Mouse (Mus musculus): ENCODE data around the gene Slc41a2. TPM values are rescaled to one million over a fixed set of nuclear protein-coding genes. Genes with fewer than 3 reads are reported as not detected.

The Slc41a2 gene
- total and polyA plus RNA-seq, 3 experiments = 0.05 TPM; not detected in 2

- Histone ChIP-seq H3K9me3 (replicated peaks) (no peaks in the 10 kb centered on the region), H3K4me1 (ENCODE audit: insufficient read depth, low read depth, low read length) (no peaks in the 10 kb centered on the region), H3K27me3 (ENCODE audit: insufficient read depth, low read length) (peaks cover 21% of the 10 kb centered on the region), H3K4me3 (ENCODE audit: low read depth, low read length) (no peak overlapping the region), H3K36me3 (replicated peaks) (no peaks in the 10 kb centered on the region)
- TF ChIP-seq POLR2AphosphoS5 (IDR thresholded peaks at IDR 0.05; ENCODE audit: insufficient replicate concordance, low read depth, low read length) (no peak), GATA1 (IDR thresholded peaks at IDR 0.05; ENCODE audit: borderline replicate concordance, low read length) (no peak), GATA2 (IDR thresholded peaks at IDR 0.05; ENCODE audit: borderline replicate concordance, low read depth, low read length) (no peak), CTCF (IDR thresholded peaks at IDR 0.05; ENCODE audit: low read depth, low read length) (no peak), TAL1 (conservative IDR thresholded peaks at IDR 0.05; ENCODE audit: low read depth, low read length) (no peak)
- ATAC-seq (ENCODE audit: extremely low read depth, insufficient number of reproducible peaks, low FRiP score, poor library complexity, severe bottlenecking) = no peak
- DNase-seq (ENCODE audit: low spot score) = no peak
Observed at GRCm38 (mm10) chr10:83264680-83265079, 73.0 kb downstream of the Slc41a2 start.

- H3K4me1 ChIP-seq (ENCODE audit: insufficient read depth, low read depth, low read length) = no peaks in the 10 kb centered on the region
- H3K27me3 ChIP-seq (ENCODE audit: insufficient read depth, low read length) = peaks cover 22% of the 10 kb centered on the region
- ATAC-seq (ENCODE audit: extremely low read depth, insufficient number of reproducible peaks, low FRiP score, poor library complexity, severe bottlenecking) = no peak
- TF ChIP-seq GATA1 (IDR thresholded peaks at IDR 0.05; ENCODE audit: borderline replicate concordance, low read length) (no peak), TAL1 (conservative IDR thresholded peaks at IDR 0.05; ENCODE audit: low read depth, low read length) (no peak), POLR2AphosphoS5 (IDR thresholded peaks at IDR 0.05; ENCODE audit: insufficient replicate concordance, low read depth, low read length) (no peak), CTCF (IDR thresholded peaks at IDR 0.05; ENCODE audit: low read depth, low read length) (no peak), GATA2 (IDR thresholded peaks at IDR 0.05; ENCODE audit: borderline replicate concordance, low read depth, low read length) (no peak)
- H3K4me3 ChIP-seq (ENCODE audit: low read depth, low read length) = no peak overlapping the region
- DNase-seq (ENCODE audit: low spot score) = no peak
- no peaks in the 10 kb centered on the region for H3K36me3 ChIP-seq (replicated peaks)
- no peaks in the 10 kb centered on the region for H3K9me3 ChIP-seq (replicated peaks)
Observed at GRCm38 (mm10) chr10:83264056-83264455, 73.6 kb downstream of the Slc41a2 start.

GRCm38 (mm10) chr10:83261264-83261663 is 76.4 kb downstream of the Slc41a2 start:
- H3K36me3 ChIP-seq (replicated peaks) = no peaks in the 10 kb centered on the region
- TF ChIP-seq GATA1 (IDR thresholded peaks at IDR 0.05; ENCODE audit: borderline replicate concordance, low read length) (no peak), CTCF (IDR thresholded peaks at IDR 0.05; ENCODE audit: low read depth, low read length) (no peak), GATA2 (IDR thresholded peaks at IDR 0.05; ENCODE audit: borderline replicate concordance, low read depth, low read length) (no peak), POLR2AphosphoS5 (IDR thresholded peaks at IDR 0.05; ENCODE audit: insufficient replicate concordance, low read depth, low read length) (no peak), TAL1 (conservative IDR thresholded peaks at IDR 0.05; ENCODE audit: low read depth, low read length) (no peak)
- no peak overlapping the region for H3K4me3 ChIP-seq (ENCODE audit: low read depth, low read length)

GRCm38 (mm10) chr10:83251377-83251776 is 86.3 kb downstream of the Slc41a2 start:
- ATAC-seq (ENCODE audit: extremely low read depth, insufficient number of reproducible peaks, low FRiP score, poor library complexity, severe bottlenecking) (no peak), DNase-seq (ENCODE audit: low spot score) (no peak)
- no peaks in the 10 kb centered on the region for H3K9me3 ChIP-seq (replicated peaks)
- TF ChIP-seq CTCF (IDR thresholded peaks at IDR 0.05; ENCODE audit: low read depth, low read length) (peak; percentile 29; the same call in 1 of the 2 replicates), GATA2 (IDR thresholded peaks at IDR 0.05; ENCODE audit: borderline replicate concordance, low read depth, low read length) (no peak), POLR2AphosphoS5 (IDR thresholded peaks at IDR 0.05; ENCODE audit: insufficient replicate concordance, low read depth, low read length) (no peak)
- H3K27me3 ChIP-seq (ENCODE audit: insufficient read depth, low read length) = peaks cover 21% of the 10 kb centered on the region
- H3K4me1 ChIP-seq (ENCODE audit: insufficient read depth, low read depth, low read length) = no peaks in the 10 kb centered on the region; the same call in 1 of the 2 replicates
- no peaks in the 10 kb centered on the region for H3K36me3 ChIP-seq (replicated peaks)
- no peak overlapping the region for H3K4me3 ChIP-seq (ENCODE audit: low read depth, low read length)

More at GRCm38 (mm10) chr10:83261264-83261663, 76.4 kb downstream of the Slc41a2 start:
- H3K27me3 ChIP-seq (ENCODE audit: insufficient read depth, low read length) = peaks cover 21% of the 10 kb centered on the region
- DNase-seq (ENCODE audit: low spot score) (no peak), ATAC-seq (ENCODE audit: extremely low read depth, insufficient number of reproducible peaks, low FRiP score, poor library complexity, severe bottlenecking) (no peak)
- no peaks in the 10 kb centered on the region for H3K4me1 ChIP-seq (ENCODE audit: insufficient read depth, low read depth, low read length)
- no peaks in the 10 kb centered on the region for H3K9me3 ChIP-seq (replicated peaks)

- Histone ChIP-seq H3K4me3 (ENCODE audit: low read depth, low read length) (no peak overlapping the region), H3K36me3 (replicated peaks) (no peaks in the 10 kb centered on the region), H3K4me1 (ENCODE audit: insufficient read depth, low read depth, low read length) (no peaks in the 10 kb centered on the region; the same call in 1 of the 2 replicates), H3K9me3 (replicated peaks) (no peaks in the 10 kb centered on the region), H3K27me3 (ENCODE audit: insufficient read depth, low read length) (peaks cover 31% of the 10 kb centered on the region)
- TF ChIP-seq GATA1 (IDR thresholded peaks at IDR 0.05; ENCODE audit: borderline replicate concordance, low read length) (no peak), GATA2 (IDR thresholded peaks at IDR 0.05; ENCODE audit: borderline replicate concordance, low read depth, low read length) (no peak), POLR2AphosphoS5 (IDR thresholded peaks at IDR 0.05; ENCODE audit: insufficient replicate concordance, low read depth, low read length) (no peak), TAL1 (conservative IDR thresholded peaks at IDR 0.05; ENCODE audit: low read depth, low read length) (no peak), CTCF (IDR thresholded peaks at IDR 0.05; ENCODE audit: low read depth, low read length) (no peak)
- ATAC-seq (ENCODE audit: extremely low read depth, insufficient number of reproducible peaks, low FRiP score, poor library complexity, severe bottlenecking) (no peak), DNase-seq (ENCODE audit: low spot score) (no peak)
Observed at GRCm38 (mm10) chr10:83248036-83248435, 89.6 kb downstream of the Slc41a2 start.

- H3K4me1 ChIP-seq (ENCODE audit: insufficient read depth, low read depth, low read length) = no peaks in the 10 kb centered on the region; the same call in 1 of the 2 replicates
- H3K36me3 ChIP-seq (replicated peaks) = no peaks in the 10 kb centered on the region
- DNase-seq (ENCODE audit: low spot score) = no peak
- peaks cover 44% of the 10 kb centered on the region for H3K27me3 ChIP-seq (ENCODE audit: insufficient read depth, low read length)
- no peak for TF ChIP-seq TAL1 (conservative IDR thresholded peaks at IDR 0.05; ENCODE audit: low read depth, low read length)
- TF ChIP-seq CTCF (IDR thresholded peaks at IDR 0.05; ENCODE audit: low read depth, low read length) = no peak
- ATAC-seq (ENCODE audit: extremely low read depth, insufficient number of reproducible peaks, low FRiP score, poor library complexity, severe bottlenecking) = no peak
- H3K4me3 ChIP-seq (ENCODE audit: low read depth, low read length) = no peak overlapping the region
- H3K9me3 ChIP-seq (replicated peaks) = no peaks in the 10 kb centered on the region
Observed at GRCm38 (mm10) chr10:83245720-83246119, 92.0 kb downstream of the Slc41a2 start.

GRCm38 (mm10) chr10:83244131-83244530 is 93.6 kb downstream of the Slc41a2 start:
- DNase-seq (ENCODE audit: low spot score) (no peak), ATAC-seq (ENCODE audit: extremely low read depth, insufficient number of reproducible peaks, low FRiP score, poor library complexity, severe bottlenecking) (no peak)
- H3K4me3 ChIP-seq (ENCODE audit: low read depth, low read length) = no peak overlapping the region
- peaks cover 40% of the 10 kb centered on the region for H3K27me3 ChIP-seq (ENCODE audit: insufficient read depth, low read length)
- TF ChIP-seq GATA2 (IDR thresholded peaks at IDR 0.05; ENCODE audit: borderline replicate concordance, low read depth, low read length) (no peak), POLR2AphosphoS5 (IDR thresholded peaks at IDR 0.05; ENCODE audit: insufficient replicate concordance, low read depth, low read length) (no peak), CTCF (IDR thresholded peaks at IDR 0.05; ENCODE audit: low read depth, low read length) (no peak), TAL1 (conservative IDR thresholded peaks at IDR 0.05; ENCODE audit: low read depth, low read length) (no peak), GATA1 (IDR thresholded peaks at IDR 0.05; ENCODE audit: borderline replicate concordance, low read length) (no peak)
- no peaks in the 10 kb centered on the region for H3K36me3 ChIP-seq (replicated peaks)
- no peaks in the 10 kb centered on the region for H3K9me3 ChIP-seq (replicated peaks)
- no peaks in the 10 kb centered on the region for H3K4me1 ChIP-seq (ENCODE audit: insufficient read depth, low read depth, low read length)
